Mouse (Mus musculus): ENCODE measurements at regions not wholly inside any gene's neighbourhood (a gene's known extent, or its start where the extent isn't known, plus 50 kb on each side); places are given as distances from the start of the nearest gene placed in this dataset.

DNA sequence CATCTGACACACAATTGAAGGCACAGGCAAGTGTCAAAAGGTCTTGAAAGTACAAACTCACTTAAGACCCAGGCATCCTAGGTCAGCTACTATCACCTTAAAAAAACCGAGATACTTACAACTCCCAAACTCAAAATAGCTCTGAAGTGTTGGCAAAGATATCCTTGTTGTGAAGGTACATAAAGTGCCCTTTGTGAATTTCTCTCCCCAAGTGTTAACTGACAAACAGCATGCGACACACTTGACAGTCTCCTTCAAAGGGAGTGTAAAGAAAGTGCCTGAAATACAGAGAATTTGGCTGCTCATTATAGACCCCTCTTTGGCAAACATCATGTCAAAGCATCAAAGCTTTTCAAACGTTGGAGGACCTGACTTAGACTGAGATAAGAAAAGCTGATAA is 2634.2 kb downstream of the 9330182O14Rik start:
- Histone ChIP-seq H3K36me3 (ENCODE audit: control insufficient read depth in 1 of 2, insufficient read depth in 2 of 2, low read length in 2 of 2) (peaks cover 0 to 3% of the 10 kb centered on the region in 2 experiments; a peak in 1 of 4 replicates), H3K79me2 (ENCODE audit: control insufficient read depth, insufficient read depth, low read length, poor library complexity) (no peaks in the 10 kb centered on the region), H3K4me1 (ENCODE audit: control insufficient read depth in 1 of 2, insufficient read depth in 2 of 2, low read length in 2 of 2) (no peaks in the 10 kb centered on the region; a peak in 2 of 4 replicates), H3K27ac (ENCODE audit: control insufficient read depth, low read depth, low read length) (no peak overlapping the region), H3K9me3 (replicated peaks; ENCODE audit: insufficient read depth, low read length) (no peaks in the 10 kb centered on the region), H3K4me3 (ENCODE audit: control insufficient read depth in 1 of 2, insufficient read depth in 1 of 2, low read depth in 2 of 2, low read length in 2 of 2) (no peak overlapping the region), H3K27me3 (ENCODE audit: control insufficient read depth in 1 of 2, insufficient read depth in 2 of 2, low read length in 2 of 2) (no peaks in the 10 kb centered on the region), H3K9ac (ENCODE audit: control insufficient read depth, low read depth, low read length, poor library complexity, severe bottlenecking) (no peak overlapping the region)
- TF ChIP-seq GATA1 (IDR thresholded peaks at IDR 0.05; ENCODE audit: low read depth, low read length) (no peak), HCFC1 (IDR thresholded peaks at IDR 0.05; ENCODE audit: low read depth, low read length) (no peak)
- no peak for DNase-seq (ENCODE audit: low read depth, low spot score)

DNA sequence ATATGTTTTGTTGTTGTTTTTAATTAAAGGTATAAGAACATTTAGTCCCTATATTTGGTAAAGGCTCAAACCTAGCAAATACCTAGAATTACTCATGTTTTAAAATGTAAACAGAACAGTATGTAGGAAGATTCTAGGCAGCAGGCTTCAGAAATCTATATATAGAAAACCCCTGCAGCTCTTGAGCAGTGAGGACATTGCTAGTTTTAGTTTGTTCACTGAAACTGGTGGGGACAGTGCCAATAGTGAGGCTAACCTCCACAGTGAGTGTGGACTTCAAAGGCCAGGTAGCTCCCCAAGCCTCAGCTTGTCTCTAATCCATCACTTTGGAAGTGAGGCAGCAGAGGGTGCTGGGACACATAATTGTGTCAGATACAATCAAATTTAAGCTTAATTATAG is 2645.7 kb downstream of the 9330182O14Rik start:
- Histone ChIP-seq H3K27me3 (ENCODE audit: control insufficient read depth in 1 of 2, insufficient read depth in 2 of 2, low read length in 2 of 2) (no peaks in the 10 kb centered on the region), H3K36me3 (ENCODE audit: control insufficient read depth in 1 of 2, insufficient read depth in 2 of 2, low read length in 2 of 2) (no peaks in the 10 kb centered on the region), H3K9ac (ENCODE audit: control insufficient read depth, low read depth, low read length, poor library complexity, severe bottlenecking) (no peak overlapping the region), H3K4me1 (ENCODE audit: control insufficient read depth in 1 of 2, insufficient read depth in 2 of 2, low read length in 2 of 2) (no peaks in the 10 kb centered on the region), H3K79me2 (ENCODE audit: control insufficient read depth, insufficient read depth, low read length, poor library complexity) (no peaks in the 10 kb centered on the region), H3K9me3 (replicated peaks; ENCODE audit: insufficient read depth, low read length) (no peaks in the 10 kb centered on the region), H3K4me3 (ENCODE audit: control insufficient read depth in 1 of 2, insufficient read depth in 1 of 2, low read depth in 2 of 2, low read length in 2 of 2) (no peak overlapping the region), H3K27ac (ENCODE audit: control insufficient read depth, low read depth, low read length) (no peak overlapping the region)
- TF ChIP-seq MAX (IDR thresholded peaks at IDR 0.05; ENCODE audit: low read length) (no peak), TBP (IDR thresholded peaks at IDR 0.05; ENCODE audit: low read depth, low read length) (no peak), MYB (IDR thresholded peaks at IDR 0.05; ENCODE audit: low read depth, low read length) (no peak), GABPA (IDR thresholded peaks at IDR 0.05; ENCODE audit: low read depth, low read length) (no peak), ZMIZ1 (IDR thresholded peaks at IDR 0.05; ENCODE audit: low read depth, low read length) (no peak), NRF1 (IDR thresholded peaks at IDR 0.05; ENCODE audit: insufficient read depth, low read depth, low read length, poor library complexity, severe bottlenecking) (no peak), EP300 (IDR thresholded peaks at IDR 0.05; ENCODE audit: low read depth in 1 of 2, low read length in 2 of 2) (no peak), POLR2AphosphoS2 (IDR thresholded peaks at IDR 0.05; ENCODE audit: low read length) (no peak), CHD2 (IDR thresholded peaks at IDR 0.05; ENCODE audit: low read length) (no peak), SIN3A (IDR thresholded peaks at IDR 0.05; ENCODE audit: low read length) (no peak), UBTF (IDR thresholded peaks at IDR 0.05; ENCODE audit: borderline replicate concordance, insufficient read depth, low read depth, low read length) (no peak), RAD21 (IDR thresholded peaks at IDR 0.05; ENCODE audit: low read depth, low read length) (no peak), HCFC1 (IDR thresholded peaks at IDR 0.05; ENCODE audit: low read depth, low read length) (no peak), USF1 (IDR thresholded peaks at IDR 0.05; ENCODE audit: low read depth, low read length) (no peak), TAL1 (IDR thresholded peaks at IDR 0.05; ENCODE audit: low read length) (no peak), RCOR1 (IDR thresholded peaks at IDR 0.05; ENCODE audit: low read depth, low read length) (no peak)
- DNase-seq (ENCODE audit: low read depth, low spot score): no peak
